Mouse (Mus musculus) thymus, postnatal 14 days (tissue): ENCODE results near the gene Gm12830.
A peak's percentile ranks its signal among the peaks of the same experiment; 100 is the strongest.

ENCODE experiments used
- DNase-seq: peaks from one replicate; pipeline ENCODE4 v3.0.0; 2021

The Gm12830 gene

GRCm38 (mm10) chr4:114821567-114822192 is at the start of gene Gm12830:
Gm12830 (plus strand) TSS chr4:114821722.
- DNase-seq: no peak

DNA sequence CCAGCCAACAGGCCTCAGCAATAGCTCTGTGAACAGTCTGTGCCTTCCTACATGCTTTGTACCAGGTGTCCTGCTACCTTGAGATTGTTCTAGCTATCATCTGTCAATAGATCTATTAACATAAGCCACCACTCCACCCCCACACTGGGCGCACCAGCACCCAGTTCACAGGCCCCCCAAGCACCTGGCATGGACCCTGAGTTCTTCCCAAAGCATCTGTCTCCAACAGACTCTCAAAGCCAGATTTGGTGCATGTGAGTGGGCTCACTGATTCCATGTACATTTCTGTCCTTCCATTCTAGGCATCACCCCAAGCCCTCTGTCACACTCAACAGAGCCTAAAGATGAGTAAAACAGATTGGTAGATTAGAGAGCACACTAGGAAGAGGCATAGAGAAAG is 48.2 kb upstream of the Gm12830 start:
- DNase-seq: no peak

DNA sequence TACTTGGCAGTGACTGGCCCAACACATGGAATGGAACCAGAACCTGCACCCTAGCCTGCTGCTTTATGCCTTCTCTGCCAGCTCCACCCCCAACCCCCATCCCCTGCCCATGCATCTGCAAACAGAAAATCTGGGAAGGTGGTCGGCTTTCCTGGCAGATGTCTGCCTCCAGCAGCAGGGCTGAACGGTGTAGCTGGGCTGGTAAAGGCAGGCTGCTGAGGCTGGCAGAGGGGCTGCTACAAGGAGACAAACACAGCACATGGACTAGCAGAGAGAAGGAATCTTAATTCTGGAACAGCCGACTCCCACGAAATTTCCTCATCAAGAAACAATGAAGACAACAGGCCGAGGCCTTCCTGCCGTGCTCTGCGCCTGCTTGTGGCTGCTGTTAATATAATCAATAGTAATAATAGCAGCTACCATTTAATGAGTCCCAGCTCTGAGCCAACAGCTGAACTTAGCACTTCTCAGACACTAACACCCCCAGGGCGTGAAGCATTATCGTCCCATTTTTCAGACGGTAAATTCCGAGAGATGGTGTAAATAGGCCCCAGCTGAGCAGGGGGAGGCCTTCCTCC is 43.8 kb upstream of the Gm12830 start:
- DNase-seq: no peak

DNA sequence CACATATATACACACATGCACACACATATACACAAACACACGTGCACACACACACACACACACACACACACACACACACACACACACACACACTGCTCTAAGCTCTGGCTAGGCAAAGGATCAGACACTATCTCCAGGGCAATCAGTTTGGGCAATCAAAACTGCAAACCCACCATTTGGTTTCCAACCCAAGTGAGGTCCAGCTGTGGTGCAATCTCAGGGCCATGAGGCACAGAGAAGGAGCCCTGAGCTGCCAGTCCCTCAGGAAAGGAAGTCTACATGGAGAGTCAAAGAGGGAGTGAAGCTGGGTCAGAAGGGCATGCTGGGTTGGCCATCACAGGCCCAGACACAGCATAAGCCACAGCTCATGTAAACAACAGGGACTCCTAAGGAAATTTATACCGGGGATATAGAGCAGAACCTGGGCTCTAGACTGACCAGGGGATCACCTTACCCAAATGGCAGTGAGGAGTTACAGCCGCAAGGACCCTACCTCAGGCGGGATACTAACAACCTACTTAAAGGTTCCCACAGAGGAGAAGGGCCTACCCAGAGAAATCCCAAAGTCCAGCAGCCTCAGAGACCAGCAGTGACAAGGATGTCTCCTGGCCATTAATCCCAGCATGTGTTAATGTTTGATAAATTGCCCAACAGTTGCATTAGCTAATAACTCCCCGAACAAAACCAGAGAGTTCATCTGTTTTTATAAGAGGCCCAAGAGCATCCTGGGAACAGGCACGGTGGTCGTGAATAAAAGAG is 42.6 kb upstream of the Gm12830 start:
- DNase-seq: no peak

DNA sequence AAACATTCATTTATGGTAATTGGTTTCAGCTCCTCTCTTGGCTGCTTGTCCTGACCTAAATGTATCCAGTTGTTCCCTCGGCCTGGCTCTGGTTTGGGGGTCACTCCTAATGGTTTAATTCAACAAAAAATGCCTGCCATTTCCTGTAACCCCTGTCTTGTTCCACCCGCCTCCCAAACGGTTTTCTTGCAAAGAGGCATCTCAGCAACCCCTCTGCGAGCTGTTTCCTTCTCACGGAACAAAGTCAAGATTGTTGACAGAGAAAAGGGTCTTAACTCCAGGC is 42.1 kb upstream of the Gm12830 start:
- DNase-seq: no peak

- DNase-seq: no peak
Measured at GRCm38 (mm10) chr4:114779758-114780546, 41.6 kb upstream of the Gm12830 start.

DNA sequence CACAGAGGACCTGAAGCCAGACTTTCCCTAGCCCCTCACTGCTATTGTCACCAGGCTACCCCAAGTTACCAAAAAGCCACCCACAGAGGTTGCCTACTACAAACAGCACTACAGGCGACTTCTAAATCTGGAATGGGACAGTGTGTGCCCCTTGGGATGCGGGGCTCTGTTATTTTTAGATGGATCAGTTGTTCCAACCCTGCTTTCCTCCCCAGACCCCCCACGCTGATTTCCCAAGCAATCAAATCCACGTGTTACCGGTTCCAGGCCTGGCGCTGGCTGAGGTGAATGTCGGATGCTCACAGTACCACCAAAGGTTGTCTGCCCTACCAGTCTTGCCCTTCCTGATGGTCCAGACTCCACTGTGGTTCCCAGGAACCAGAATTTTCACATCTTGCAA is 38.7 kb upstream of the Gm12830 start:
- no peak for DNase-seq

DNA sequence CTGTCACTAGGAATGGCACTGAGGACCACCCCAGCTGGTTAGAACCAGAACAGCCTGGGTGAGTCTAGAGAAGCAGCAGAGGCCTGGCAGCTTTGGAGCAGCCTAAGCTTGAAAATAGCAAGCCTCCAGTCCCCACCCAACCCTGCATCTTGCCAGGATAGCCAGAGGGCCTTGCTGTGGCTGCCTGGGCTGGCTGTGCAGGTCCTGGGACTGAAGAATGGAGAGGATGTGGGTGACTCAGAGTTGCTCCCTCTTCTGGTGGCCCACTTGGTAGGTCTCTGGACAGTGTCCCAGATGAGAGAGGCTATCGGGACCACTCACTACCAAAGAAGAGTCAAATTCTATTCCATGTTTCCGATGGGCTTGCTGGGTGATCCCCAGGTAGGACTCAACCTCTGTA is 36.8 kb upstream of the Gm12830 start:
- DNase-seq: no peak

DNA sequence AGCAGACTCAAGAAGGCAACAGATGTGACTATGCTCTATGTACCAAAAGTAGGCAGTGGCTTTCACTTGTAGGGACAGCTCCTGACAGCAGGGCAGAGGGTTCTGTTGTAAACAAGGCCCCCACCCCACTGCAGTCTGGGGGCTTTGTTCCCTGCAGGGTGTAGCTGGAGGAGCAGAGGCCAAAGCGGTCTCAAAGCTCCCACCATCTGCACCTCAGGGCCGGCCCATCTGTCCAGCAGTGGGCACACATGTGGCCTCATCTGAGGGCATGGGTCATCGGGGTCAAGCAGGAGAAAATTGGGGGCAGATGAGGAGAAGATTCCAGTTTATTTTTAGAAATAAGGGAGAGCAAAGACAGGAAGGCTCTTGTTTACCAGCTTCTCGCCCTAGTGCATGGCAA is 32.7 kb upstream of the Gm12830 start:
- no peak for DNase-seq

DNA sequence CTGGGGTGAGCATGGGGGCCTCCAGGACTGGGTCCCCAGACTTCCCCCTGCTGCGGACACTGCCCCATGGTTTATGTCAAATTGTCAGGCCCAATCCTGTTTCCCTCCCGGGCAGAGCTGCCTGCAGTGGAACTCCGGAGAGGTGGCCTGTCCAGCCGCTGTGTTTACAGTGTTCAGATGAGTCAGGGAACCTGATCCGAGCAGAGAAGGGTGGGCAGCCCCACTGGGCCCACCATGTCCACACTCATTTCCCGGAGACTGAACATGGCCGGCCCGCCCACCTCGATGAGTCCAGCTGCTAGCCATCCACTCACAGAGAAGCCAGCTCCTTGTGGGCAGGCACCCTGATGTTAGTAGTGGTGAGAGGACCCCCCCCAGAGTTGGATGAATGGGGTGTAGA is 29.9 kb upstream of the Gm12830 start:
- DNase-seq: no peak

DNA sequence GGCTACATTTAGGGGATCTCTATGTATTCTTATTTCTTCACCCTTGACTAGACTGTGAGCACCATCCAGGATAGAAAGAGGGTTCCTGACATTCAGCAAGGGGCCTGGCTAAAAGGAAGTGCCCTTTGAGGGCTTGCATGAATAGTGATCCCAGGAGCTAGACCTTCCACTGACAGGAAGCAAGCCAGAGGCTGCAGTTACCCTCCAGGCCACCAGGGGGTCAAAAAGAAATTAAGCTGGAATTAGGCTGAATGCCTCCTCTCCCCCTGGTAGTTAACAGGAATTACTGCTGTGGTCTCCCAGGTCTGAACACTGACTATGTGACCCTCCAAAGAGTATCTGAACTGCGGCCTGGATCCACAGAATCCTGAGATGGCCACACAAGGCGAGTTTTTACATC is 27.7 kb upstream of the Gm12830 start:
- DNase-seq: peak; percentile 11

GRCm38 (mm10) chr4:114797254-114797914 is 24.1 kb upstream of the Gm12830 start:
- DNase-seq: no peak

DNA sequence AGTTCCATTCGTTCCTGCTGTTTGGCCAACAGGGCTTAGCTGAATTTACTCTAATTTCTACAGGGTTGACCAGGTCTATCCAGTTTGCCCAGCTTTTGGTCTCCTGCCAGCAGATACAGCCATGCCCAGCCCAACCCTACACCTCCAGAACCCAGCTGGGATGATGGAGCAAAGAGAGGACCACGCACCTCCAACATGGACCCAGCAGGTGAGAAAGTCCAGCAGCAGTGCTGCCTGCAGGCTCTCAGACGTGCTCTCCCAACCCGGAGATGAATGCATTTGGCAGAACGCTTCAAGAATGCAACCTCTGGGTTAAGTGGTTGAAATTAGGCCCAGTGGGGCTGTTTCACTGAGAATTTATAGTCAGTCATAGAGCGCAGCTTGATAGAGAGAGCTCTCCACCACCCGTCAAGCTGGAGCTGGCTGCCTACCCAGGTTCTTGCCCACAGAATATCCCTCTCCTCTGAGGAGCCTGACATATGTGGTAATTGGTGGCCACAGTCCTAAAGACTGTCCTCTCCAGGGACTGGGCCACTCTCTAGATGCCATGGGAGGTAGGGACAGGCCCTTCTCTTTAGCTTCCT is 23.4 kb upstream of the Gm12830 start:
- no peak for DNase-seq

- no peak for DNase-seq
Measured at GRCm38 (mm10) chr4:114804096-114804495, 17.4 kb upstream of the Gm12830 start.

DNA sequence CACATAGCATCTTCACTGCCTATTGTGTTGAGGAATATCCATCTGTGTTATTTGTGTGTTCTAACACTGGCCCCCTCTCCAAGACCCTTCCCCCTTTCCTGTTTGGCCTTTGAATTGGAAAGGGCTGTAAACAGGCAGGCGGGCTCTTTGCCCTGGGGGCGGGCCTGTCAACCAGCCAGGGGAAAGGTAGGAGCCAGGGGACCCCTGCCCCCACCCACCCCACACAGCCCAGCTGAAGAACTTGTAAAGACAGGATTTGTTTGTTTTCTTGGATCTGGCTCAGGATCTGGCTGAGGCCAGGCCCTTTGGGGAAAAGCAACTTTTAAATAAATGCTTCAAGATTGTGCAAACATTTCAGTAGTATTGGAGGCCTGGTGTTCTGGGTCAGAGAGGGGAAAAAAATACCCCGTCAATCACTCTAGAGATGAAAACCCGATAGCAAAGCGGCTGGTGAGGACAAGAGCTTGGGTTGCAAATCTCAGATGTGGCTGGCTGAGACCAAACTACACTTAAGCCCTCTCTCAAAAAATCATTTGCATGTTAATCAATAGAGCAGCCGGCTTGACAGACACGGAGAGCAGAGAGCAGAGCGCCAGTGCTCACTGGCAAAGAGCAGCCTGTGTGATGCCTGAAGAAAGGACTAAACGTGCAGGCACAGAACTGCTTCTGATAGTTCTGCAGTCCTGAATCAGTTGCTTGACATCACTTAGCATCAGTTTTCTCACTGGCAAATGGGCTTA is 2.4 kb upstream of the Gm12830 start:
- no peak for DNase-seq

DNA sequence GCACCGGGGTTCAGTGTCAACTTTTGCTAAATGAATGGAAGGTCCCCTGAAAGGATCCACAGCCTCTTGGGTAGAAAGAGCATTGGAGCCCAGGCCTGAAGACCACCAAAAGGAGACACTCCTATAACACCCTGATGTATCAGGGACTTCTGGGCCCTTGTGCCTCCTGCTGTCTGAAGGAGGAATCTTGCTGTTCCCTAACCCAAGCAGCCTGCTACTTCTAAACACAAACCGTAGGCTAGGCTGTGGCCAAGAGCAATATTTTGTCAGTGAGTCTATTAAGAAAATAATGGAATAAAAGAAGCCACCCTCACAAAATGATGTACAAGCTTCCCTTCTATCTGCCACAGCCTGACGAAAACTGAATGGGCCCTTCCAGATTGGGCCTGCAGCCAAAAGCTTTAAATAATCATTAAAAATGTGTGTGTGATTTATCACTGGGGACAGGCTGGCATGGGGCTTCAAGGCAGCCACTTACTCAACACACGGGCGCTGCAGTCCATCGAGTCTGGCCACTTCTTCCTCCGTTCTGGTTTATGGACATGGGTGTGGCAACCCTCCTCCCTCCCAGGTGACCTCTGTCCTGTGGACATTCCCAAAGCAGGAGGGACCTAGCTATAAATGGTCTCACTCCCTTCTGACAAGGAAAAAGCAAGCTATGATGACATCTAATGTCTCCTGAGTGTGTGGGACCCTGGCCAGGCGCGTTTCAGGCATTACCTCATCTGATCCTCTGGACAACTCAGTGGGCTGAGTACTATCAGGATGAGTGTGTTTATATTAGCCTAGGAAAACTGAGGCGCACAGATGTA is 13.5 kb downstream of the Gm12830 start:
- no peak for DNase-seq

DNA sequence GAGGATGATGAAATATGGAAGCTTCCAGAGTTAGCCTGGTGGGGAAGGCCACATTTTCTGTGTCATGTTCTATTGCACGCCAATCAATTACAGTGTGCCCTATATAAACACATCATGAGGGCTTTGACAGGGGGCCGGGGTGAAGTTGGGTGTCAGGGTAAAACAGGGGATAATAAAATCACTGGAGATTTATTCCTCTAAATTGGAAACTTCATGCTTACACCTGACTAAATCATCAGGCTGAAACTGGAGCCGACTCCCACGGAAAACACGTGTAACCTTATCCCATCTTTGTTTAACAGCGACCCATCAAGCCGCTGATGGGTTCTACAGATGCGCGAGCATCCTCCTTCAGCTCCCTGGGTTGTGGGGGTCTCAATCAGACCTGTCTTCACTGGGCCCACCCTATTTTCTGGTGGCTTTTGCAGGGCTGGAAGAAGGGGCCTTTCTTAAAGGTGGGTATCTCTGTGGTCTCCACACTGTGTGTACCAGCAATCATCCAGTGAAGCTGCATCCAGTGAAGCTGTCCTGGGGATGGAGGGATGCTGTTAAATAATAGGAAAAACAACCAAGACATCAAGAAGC is 19.9 kb downstream of the Gm12830 start:
- DNase-seq: no peak

- no peak for DNase-seq
Measured at GRCm38 (mm10) chr4:114842376-114842960, 20.9 kb downstream of the Gm12830 start.

GRCm38 (mm10) chr4:114843097-114843721 is 21.7 kb downstream of the Gm12830 start:
- DNase-seq: no peak

GRCm38 (mm10) chr4:114844600-114844999 is 23.1 kb downstream of the Gm12830 start:
- DNase-seq: no peak
